Mouse (Mus musculus) mature B cell (primary cell): Measurements from ENCODE around the gene Mark1.

Experiments
- in situ Hi-C: fragments of 300-500 bp; cut with MboI; formaldehyde crosslinking; loops from 2 replicates; pipeline ENCODE4 v1.14.3; 2019

Mark1 gene

DNA sequence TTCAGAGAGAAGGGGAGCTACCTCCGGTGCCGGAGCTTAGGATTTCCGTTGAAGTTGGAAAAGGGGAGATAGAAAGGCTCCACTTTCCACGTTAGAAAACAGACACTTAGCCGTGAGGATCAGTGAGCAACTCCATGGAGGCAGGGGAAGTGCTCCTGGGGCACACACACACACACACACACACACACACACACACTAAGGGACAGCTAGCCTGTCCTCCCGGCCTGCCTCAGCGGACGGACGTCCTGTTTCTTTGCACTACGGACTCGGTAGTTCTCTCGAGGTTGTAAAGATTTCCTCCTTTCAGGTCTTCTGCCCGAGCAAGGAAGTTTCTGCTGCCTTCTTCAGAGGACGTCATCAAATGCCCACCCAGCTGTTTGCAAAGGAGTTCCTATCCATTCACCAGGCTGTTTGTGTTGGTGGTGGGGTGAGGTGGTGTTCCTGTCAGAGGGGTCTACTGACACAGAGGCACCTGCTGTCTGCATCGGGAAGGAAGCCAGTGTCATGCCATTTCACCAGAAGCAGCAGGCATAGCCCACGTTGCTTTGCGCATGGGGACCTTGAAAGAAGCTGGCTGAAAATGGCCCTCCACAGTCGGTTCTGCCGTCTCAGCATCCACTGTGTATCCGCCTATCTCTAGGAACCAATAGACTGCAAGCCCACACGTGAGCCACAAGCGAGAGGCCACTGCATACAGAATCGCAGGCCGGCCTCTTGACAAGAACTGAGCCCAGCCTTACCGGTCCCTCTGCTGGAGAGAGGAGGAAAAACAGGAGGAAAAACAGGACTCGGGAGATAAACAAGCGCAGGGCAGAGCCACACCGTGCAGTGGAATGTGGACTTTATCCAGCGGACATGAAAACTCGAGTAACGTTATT, 147.4 kb downstream of the Mark1 start:
- in situ Hi-C loops = no loop called here

DNA sequence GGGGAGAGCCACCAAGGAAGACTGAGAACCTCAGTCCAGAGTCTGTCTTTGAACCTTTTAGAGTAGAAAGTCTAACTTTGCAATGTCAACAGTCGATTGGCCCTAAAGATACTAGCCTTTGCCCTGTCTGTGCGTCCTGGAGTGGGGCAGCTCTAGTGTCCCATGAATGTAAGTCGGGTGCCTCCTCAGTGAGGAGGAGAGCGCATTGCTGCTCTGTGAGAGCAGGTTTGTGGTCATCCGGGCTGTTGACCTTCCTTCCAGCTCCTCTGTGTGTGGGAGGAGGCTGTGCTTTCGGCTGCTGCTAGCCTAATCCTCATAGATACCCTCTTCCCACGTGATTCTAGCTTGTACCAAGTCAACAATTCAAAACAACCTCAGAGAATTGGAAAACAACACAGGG, 148.2 kb downstream of the Mark1 start:
- in situ Hi-C loops = no loop called here

DNA sequence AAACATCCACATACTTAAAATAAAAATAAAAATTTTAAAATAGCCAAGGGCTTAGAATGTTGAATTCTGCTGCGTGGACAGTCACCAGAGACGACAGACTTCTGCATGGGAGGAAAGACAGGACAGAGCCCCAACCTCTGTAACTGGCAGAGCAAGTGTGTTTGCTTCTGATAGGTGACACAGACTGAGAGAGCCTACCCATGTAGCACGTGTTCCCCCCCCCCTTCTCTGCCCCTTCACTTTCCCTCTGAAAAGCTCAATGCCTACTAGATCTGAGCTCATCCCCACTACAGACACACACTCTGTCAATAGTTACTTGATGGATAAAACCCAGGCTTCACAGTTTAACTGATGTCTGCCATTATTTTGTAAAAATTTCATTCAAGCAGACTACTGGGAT, 152.4 kb downstream of the Mark1 start:
- in situ Hi-C loops = loop anchor here (25.0 kb wide), 1 partner anchor 340 kb away; no protein-coding TSS in a partner anchor
